Mouse (Mus musculus): Measurements from ENCODE around the gene Rftn1. TPM values are rescaled to one million over a fixed set of nuclear protein-coding genes. Genes with fewer than 3 reads are reported as not detected.

The Rftn1 gene
- polyA plus RNA-seq, 1 experiment from 2014 or later, result 11.2 TPM

DNA sequence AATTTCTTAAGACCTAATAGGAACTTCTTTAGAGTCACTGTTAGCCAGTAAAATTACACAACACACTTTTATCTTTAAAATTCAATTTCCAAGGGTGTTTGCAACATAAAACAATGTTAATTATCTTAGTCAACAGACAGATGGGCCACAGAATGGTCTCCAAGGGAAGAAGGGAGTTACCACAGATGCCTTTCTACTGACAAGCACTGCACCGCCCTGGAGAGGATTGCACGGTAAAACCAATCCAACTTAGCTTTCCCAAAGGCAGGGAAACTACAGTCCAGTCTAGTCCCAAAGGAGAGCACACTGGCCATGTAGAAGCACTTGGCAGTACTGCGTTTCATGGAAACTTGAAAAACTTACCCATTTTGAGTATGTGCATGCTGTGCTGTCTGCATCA, 89.1 kb downstream of the Rftn1 start:
- H3K36me3 ChIP-seq (ENCODE audit: control insufficient read depth, insufficient read depth, low read length), result no peaks in the 10 kb centered on the region
- 89% methylated on average over 3 of the region's 3 CpGs for WGBS (ENCODE audit: insufficient replicate concordance)
- no peak overlapping the region for H3K27ac ChIP-seq (ENCODE audit: low read depth, low read length)
- H3K4me1 ChIP-seq (ENCODE audit: control insufficient read depth, insufficient read depth, low read length), result no peaks in the 10 kb centered on the region
- H3K9ac ChIP-seq (ENCODE audit: low read depth, low read length), result no peak overlapping the region
- H3K4me3 ChIP-seq (ENCODE audit: low read depth, low read length), result no peak overlapping the region
- no peak overlapping the region for H3K4me2 ChIP-seq
- H3K27me3 ChIP-seq (ENCODE audit: control insufficient read depth, insufficient read depth, low read length), result no peaks in the 10 kb centered on the region
- ATAC-seq (replicated peaks; ENCODE audit: insufficient number of reproducible peaks, low FRiP score, low TSS enrichment), result no peak
- no peaks in the 10 kb centered on the region for H3K9me3 ChIP-seq (replicated peaks; ENCODE audit: control insufficient read depth, low read length)

DNA sequence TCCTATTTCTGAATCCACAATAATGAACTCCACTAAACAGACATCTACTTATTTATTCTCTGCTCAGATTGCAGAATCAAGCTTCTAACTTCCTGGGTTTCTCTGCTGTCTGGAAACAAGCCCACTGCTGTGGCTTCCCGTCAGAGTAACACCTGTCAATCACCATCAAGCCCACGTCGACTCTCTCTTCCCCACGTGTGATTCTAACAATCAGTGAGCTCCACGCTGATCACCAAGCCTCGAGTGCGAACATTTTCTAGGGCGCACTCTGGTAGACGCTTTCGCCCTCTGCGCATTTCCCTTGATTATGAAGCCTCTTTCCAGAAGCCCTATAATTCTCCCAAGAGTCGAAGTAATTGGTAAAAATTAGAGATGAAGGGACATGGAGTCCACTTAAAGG, 90.4 kb downstream of the Rftn1 start:
- Histone ChIP-seq H3K4me3 (ENCODE audit: low read depth, low read length) (no peak overlapping the region), H3K36me3 (ENCODE audit: control insufficient read depth, insufficient read depth, low read length) (no peaks in the 10 kb centered on the region), H3K4me1 (ENCODE audit: control insufficient read depth, insufficient read depth, low read length) (no peaks in the 10 kb centered on the region), H3K9me3 (replicated peaks; ENCODE audit: control insufficient read depth, low read length) (no peaks in the 10 kb centered on the region), H3K4me2 (no peak overlapping the region), H3K27ac (ENCODE audit: low read depth, low read length) (no peak overlapping the region), H3K27me3 (ENCODE audit: control insufficient read depth, insufficient read depth, low read length) (no peaks in the 10 kb centered on the region), H3K9ac (ENCODE audit: low read depth, low read length) (no peak overlapping the region)
- ATAC-seq (replicated peaks; ENCODE audit: insufficient number of reproducible peaks, low FRiP score, low TSS enrichment), result no peak
- WGBS (ENCODE audit: insufficient replicate concordance), result 52% methylated on average over 12 of the region's 12 CpGs

DNA sequence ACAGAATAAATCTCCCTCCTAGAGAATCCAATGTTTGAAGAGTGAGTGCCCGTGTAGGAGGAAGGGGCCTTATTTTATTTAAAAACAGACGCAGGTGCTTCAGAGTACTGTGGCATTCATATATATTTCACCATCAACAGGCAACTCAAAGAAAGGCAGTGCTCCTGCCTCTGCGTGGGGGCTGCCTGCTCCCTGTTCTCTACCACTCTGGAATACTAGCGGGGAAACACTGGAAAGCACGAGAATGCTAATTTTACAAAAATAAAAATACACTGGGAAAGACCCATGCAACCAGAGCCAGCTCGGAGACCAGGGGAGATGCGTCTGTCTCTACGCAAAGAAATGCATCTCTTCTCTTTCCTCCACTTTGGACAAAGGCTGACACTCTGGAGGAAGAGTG, 91.1 kb downstream of the Rftn1 start:
- ATAC-seq (replicated peaks; ENCODE audit: insufficient number of reproducible peaks, low FRiP score, low TSS enrichment), result no peak
- WGBS (ENCODE audit: insufficient replicate concordance), result 67% methylated on average over 8 of the region's 8 CpGs
- no peaks in the 10 kb centered on the region for H3K36me3 ChIP-seq (ENCODE audit: control insufficient read depth, insufficient read depth, low read length)

DNA sequence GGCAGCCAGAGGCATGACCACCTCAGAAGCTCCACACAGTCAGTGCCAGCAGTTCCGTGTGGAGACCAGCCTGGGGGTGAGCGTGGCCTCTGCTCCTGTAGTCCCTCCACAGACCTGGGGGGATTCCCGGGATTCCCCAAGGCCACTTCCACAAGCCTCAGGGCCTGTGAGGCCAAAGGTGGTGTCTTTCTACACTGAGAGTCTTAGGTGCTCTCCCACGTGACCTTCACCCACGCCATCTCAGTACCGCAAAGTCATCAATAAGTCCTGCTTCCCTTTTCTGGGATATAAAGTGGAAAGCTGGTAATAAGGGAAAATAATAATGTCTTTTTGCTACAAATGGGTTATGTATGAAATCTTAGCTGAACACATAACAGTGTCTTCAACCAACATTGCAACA, 92.2 kb downstream of the Rftn1 start:
- H3K9ac ChIP-seq (ENCODE audit: low read depth, low read length), result no peak overlapping the region
- H3K27ac ChIP-seq (ENCODE audit: low read depth, low read length), result no peak overlapping the region

More for the DNA sequence above, 91.1 kb downstream of the Rftn1 start:
- no peak overlapping the region for H3K27ac ChIP-seq (ENCODE audit: low read depth, low read length)
- H3K9me3 ChIP-seq (replicated peaks; ENCODE audit: control insufficient read depth, low read length), result no peaks in the 10 kb centered on the region
- no peak overlapping the region for H3K4me3 ChIP-seq (ENCODE audit: low read depth, low read length)
- H3K27me3 ChIP-seq (ENCODE audit: control insufficient read depth, insufficient read depth, low read length), result no peaks in the 10 kb centered on the region
- no peaks in the 10 kb centered on the region for H3K4me1 ChIP-seq (ENCODE audit: control insufficient read depth, insufficient read depth, low read length)
- H3K9ac ChIP-seq (ENCODE audit: low read depth, low read length), result no peak overlapping the region
- no peak overlapping the region for H3K4me2 ChIP-seq

DNA sequence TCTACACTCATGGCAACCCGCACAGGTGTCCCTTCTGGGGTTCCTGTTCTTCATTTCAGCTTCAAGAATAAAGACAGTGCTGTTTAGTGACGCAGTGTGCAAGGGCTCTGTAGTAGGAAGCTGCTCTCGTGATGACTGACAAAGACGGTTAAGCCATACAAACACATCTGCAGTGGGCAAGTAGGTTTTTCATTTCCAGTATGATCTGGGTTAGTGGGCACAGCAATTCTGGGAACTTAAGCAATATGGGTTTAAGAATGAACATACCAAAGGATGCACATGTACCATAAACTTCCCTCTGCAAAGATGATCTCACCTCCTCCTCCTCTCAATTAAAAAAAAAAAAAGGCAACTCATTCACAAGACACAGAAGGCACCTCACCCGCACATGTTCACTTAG, 92.6 kb downstream of the Rftn1 start:
- Histone ChIP-seq H3K36me3 (ENCODE audit: control insufficient read depth, insufficient read depth, low read length) (no peaks in the 10 kb centered on the region), H3K4me2 (no peak overlapping the region), H3K4me1 (ENCODE audit: control insufficient read depth, insufficient read depth, low read length) (no peaks in the 10 kb centered on the region), H3K4me3 (ENCODE audit: low read depth, low read length) (no peak overlapping the region), H3K27ac (ENCODE audit: low read depth, low read length) (no peak overlapping the region), H3K9ac (ENCODE audit: low read depth, low read length) (no peak overlapping the region), H3K27me3 (ENCODE audit: control insufficient read depth, insufficient read depth, low read length) (no peaks in the 10 kb centered on the region), H3K9me3 (replicated peaks; ENCODE audit: control insufficient read depth, low read length) (no peaks in the 10 kb centered on the region)
- WGBS (ENCODE audit: insufficient replicate concordance), result 83% methylated on average over 5 of the region's 5 CpGs
- no peak for ATAC-seq (replicated peaks; ENCODE audit: insufficient number of reproducible peaks, low FRiP score, low TSS enrichment)

More for the DNA sequence above, 92.2 kb downstream of the Rftn1 start:
- Histone ChIP-seq H3K4me2 (no peak overlapping the region), H3K36me3 (ENCODE audit: control insufficient read depth, insufficient read depth, low read length) (no peaks in the 10 kb centered on the region), H3K9me3 (replicated peaks; ENCODE audit: control insufficient read depth, low read length) (no peaks in the 10 kb centered on the region), H3K4me3 (ENCODE audit: low read depth, low read length) (no peak overlapping the region), H3K27me3 (ENCODE audit: control insufficient read depth, insufficient read depth, low read length) (no peaks in the 10 kb centered on the region), H3K4me1 (ENCODE audit: control insufficient read depth, insufficient read depth, low read length) (no peaks in the 10 kb centered on the region)
- no peak for ATAC-seq (replicated peaks; ENCODE audit: insufficient number of reproducible peaks, low FRiP score, low TSS enrichment)
- WGBS (ENCODE audit: insufficient replicate concordance), result 87% methylated on average over 6 of the region's 6 CpGs

DNA sequence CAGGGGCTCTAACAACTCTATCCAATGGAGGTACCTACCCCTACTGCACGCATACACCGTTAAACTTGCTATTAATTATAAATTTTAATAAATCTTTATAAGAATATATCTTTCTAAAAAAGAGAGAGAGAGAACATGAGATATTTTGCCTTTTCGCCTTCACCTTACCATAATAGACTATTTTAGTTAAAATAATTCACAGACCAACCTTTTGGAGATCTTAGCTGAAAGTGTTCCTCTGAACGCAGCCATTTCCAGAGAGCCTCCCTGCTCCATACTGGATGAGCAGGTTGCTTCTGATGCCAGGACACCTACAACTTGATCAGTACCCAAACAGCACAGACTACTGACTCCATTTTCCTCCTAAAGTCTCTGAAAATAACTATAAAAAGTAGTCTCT, 94.2 kb downstream of the Rftn1 start:
- Histone ChIP-seq H3K27me3 (ENCODE audit: control insufficient read depth, insufficient read depth, low read length) (no peaks in the 10 kb centered on the region), H3K36me3 (ENCODE audit: control insufficient read depth, insufficient read depth, low read length) (no peaks in the 10 kb centered on the region), H3K4me2 (no peak overlapping the region), H3K4me1 (ENCODE audit: control insufficient read depth, insufficient read depth, low read length) (no peaks in the 10 kb centered on the region), H3K9me3 (replicated peaks; ENCODE audit: control insufficient read depth, low read length) (no peaks in the 10 kb centered on the region), H3K4me3 (ENCODE audit: low read depth, low read length) (no peak overlapping the region), H3K9ac (ENCODE audit: low read depth, low read length) (no peak overlapping the region), H3K27ac (ENCODE audit: low read depth, low read length) (no peak overlapping the region)
- no peak for ATAC-seq (replicated peaks; ENCODE audit: insufficient number of reproducible peaks, low FRiP score, low TSS enrichment)
- whole genome bisulfite sequencing (ENCODE audit: insufficient replicate concordance), result 88% methylated on average over 4 of the region's 4 CpGs

DNA sequence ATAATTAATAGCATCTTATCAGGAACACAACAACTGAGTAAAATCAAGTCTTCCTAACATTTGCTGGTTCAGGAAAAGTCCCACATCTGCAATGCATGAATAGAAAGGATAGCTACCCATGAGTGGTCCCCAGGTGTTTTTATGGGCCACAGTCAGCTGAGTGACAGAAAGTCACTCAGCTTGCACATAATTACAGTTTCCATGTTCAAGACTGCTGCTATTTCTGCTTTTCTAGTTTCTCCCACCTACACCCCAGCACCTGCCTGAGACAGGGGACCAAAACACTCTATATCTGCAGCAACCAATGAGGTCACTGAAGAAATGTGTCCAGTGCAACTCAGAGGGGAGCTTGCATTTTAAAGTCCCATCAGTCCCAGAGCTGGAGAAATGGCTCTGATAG, 95.9 kb downstream of the Rftn1 start:
- Histone ChIP-seq H3K36me3 (ENCODE audit: control insufficient read depth, insufficient read depth, low read length) (no peaks in the 10 kb centered on the region), H3K4me1 (ENCODE audit: control insufficient read depth, insufficient read depth, low read length) (no peaks in the 10 kb centered on the region), H3K27ac (ENCODE audit: low read depth, low read length) (no peak overlapping the region), H3K4me3 (ENCODE audit: low read depth, low read length) (no peak overlapping the region), H3K4me2 (no peak overlapping the region), H3K9ac (ENCODE audit: low read depth, low read length) (no peak overlapping the region), H3K9me3 (replicated peaks; ENCODE audit: control insufficient read depth, low read length) (no peaks in the 10 kb centered on the region), H3K27me3 (ENCODE audit: control insufficient read depth, insufficient read depth, low read length) (no peaks in the 10 kb centered on the region)
- no peak for ATAC-seq (replicated peaks; ENCODE audit: insufficient number of reproducible peaks, low FRiP score, low TSS enrichment)

DNA sequence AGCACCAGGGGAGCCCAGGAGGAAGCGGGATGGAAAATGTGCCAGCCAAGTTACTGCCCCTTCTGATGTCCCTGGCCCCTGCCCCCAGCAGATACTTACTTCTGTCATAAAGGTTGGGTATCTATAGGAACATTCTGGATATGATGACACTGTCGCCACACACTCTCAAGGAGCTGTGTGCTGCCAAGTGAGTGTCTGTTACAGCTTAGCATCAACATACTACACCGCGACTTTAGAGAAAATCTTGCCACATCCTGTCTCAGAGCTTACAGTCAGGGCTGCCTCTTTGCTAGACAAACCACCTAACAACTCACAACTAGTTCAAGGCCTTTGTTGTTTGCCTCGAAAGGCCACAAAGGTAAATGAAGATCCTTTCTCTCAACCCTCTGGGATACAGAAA, 96.4 kb downstream of the Rftn1 start:
- ATAC-seq (replicated peaks; ENCODE audit: insufficient number of reproducible peaks, low FRiP score, low TSS enrichment), result no peak
- H3K27me3 ChIP-seq (ENCODE audit: control insufficient read depth, insufficient read depth, low read length), result no peaks in the 10 kb centered on the region
- H3K4me2 ChIP-seq, result no peak overlapping the region
- H3K9ac ChIP-seq (ENCODE audit: low read depth, low read length), result no peak overlapping the region
- 67% methylated on average over 5 of the region's 5 CpGs for WGBS (ENCODE audit: insufficient replicate concordance)
- no peaks in the 10 kb centered on the region for H3K4me1 ChIP-seq (ENCODE audit: control insufficient read depth, insufficient read depth, low read length)
- H3K27ac ChIP-seq (ENCODE audit: low read depth, low read length), result no peak overlapping the region
- H3K36me3 ChIP-seq (ENCODE audit: control insufficient read depth, insufficient read depth, low read length), result no peaks in the 10 kb centered on the region
- no peaks in the 10 kb centered on the region for H3K9me3 ChIP-seq (replicated peaks; ENCODE audit: control insufficient read depth, low read length)
- no peak overlapping the region for H3K4me3 ChIP-seq (ENCODE audit: low read depth, low read length)

DNA sequence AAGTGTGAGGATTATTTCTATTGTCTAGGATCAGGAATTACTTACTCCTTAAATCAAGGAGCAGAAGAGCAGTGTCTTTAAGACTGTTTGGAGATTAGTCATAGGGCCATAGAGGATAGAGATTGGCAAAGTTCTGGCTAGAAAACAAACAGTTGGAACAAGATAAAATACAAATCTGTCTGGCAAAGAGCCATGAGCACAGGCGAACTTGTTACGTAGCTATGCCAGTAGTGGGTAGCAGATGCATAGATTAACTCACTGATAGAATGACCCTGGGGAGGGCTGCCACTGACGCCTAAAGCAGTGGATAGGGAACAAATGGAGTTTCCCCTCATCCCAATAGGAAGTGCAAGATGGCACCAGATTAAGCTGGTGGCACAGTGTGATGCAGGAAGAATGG, 97.1 kb downstream of the Rftn1 start:
- Histone ChIP-seq H3K9me3 (replicated peaks; ENCODE audit: control insufficient read depth, low read length) (no peaks in the 10 kb centered on the region), H3K36me3 (ENCODE audit: control insufficient read depth, insufficient read depth, low read length) (no peaks in the 10 kb centered on the region), H3K9ac (ENCODE audit: low read depth, low read length) (no peak overlapping the region), H3K27me3 (ENCODE audit: control insufficient read depth, insufficient read depth, low read length) (no peaks in the 10 kb centered on the region), H3K4me1 (ENCODE audit: control insufficient read depth, insufficient read depth, low read length) (no peaks in the 10 kb centered on the region), H3K4me3 (ENCODE audit: low read depth, low read length) (no peak overlapping the region), H3K27ac (ENCODE audit: low read depth, low read length) (no peak overlapping the region), H3K4me2 (no peak overlapping the region)
- ATAC-seq (replicated peaks; ENCODE audit: insufficient number of reproducible peaks, low FRiP score, low TSS enrichment), result no peak
- WGBS (ENCODE audit: insufficient replicate concordance), result 55% methylated on average over 3 of the region's 3 CpGs
